Mouse (Mus musculus) lung, postnatal 4 days (tissue): ENCODE measurements around the gene Myadml2.

ENCODE experiments used
- DNase-seq, 2 experiments: peaks; one replicate each; pipeline ENCODE4 v3.0.0; 2021

The Myadml2 gene

DNA sequence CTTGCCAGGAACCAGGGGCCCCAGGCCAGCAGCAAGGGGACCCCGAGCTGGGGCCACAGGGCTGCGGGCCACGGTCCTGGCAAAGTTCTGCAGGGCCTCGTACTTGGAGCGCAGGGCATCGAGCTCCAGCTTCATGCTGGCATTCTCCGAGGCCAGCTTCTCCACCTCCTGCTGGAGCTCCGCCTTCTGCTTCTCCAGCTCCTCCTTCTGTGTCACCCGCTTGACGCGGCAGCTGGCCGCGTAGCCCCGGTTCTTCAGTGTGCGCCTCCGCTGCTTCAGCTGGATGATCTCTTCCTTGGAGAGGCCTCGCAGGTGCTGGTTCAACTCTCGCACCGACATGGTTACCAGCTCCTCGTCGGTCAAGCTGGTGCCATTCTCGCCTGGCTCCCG is 18.6 kb downstream of the Myadml2 start:
- DNase-seq = peak; percentile 65 to 66

DNA sequence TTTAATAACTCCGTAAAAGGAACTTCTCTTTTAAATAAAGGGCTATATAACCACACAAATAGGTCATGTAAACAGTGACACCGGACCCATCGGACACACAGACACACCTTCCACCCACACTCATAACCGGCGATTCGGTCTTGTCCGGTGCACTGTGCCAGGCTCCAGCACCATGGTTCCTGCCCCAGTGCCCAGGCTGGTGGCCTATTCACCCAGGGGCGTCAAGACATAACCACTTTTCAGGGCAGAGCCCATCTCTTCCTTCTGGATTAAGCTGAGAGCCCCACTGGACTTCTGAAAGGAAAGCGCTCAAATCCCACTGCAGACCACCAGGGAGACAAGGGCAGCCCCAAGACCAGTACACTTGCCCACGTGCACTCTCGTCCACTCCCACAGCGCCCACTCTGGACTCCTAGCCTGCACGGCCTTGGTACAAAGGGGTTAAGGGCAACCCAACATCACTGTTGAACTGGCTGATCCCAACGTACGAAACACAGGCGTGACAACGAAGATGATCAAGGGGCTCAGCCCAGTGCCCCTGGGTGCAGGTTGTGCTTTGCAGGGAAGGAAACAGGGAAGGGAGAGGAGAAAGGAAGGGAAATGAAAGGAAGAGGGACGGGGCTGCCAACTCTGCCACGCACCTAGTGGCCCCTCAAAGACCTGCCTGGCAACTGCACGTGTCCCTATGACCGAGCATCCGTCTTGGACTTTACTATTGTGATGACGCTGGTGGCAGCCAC is 19.2 kb downstream of the Myadml2 start:
- peak in 1 of 2 experiments; percentile 19 for DNase-seq

DNA sequence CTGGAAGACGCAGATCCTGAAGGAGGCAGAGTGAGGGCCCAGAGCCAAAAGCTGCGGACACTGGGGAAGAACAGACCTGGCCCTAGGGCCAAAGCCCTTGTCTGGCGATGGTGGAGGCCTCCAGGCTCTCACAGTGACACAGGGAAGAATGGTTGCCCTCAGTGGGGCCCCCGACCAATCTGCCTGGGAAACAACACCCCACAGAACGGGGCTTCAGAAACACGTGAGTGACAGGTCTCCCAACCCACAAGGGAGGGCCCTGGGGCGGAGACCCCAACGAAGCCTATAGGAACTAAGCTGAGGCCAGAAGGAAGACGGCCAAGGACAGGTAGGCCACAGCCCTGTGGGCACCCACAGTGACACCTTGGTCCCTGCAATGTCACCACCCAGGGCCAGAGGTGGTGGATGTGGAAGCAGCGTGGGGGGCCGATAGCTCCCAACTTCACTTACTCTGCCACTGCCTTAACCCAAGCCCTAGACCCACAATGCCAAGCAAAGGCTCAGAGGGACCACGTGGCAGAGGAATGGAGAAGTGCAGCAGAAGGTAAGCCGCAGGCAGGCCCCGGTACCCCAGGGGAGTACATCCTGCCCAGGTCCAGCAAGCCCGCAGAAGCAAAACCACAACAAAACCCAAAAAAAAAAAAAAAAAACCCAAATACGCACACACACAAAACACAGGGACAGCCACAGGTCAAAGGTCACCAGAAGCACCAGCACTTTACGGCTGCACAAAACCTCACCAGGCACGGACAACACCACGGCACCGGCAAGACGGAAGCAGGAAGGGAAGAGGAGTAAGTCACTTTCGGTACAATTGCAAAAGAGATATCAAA is 20.3 kb downstream of the Myadml2 start:
- peak; percentile 48 to 58 for DNase-seq

DNA sequence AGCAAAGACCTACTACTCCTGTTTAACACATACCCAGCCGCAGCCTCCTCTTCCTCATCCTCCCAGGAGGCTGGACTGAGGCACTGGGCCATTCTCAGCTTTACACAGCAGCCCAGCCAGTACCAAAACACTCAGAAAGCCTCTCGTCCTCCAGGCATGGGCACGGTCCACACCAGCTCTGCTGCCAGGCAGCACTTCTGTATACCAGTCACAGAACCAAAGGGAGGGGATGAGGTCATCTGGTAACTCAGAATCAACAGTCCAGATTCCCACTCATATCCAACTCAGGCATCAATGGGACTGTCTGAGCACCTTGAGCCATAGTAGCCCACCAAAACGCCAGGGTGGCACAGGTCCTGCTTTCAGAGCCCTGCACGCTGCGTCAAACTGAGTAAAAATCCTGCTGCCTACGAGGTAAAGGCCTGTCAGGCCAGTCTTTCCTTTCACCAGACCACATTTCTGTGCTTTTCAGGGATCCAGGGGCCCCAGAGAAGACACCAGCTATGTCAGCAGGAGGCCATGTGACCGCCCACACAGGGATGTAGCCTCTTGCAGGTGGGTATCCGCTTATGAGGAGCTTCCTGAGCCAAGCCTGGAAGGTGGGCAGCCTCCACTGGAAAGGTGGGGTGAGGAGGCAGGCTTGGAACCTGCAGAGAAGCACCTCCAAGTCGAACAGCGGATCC is 21.0 kb downstream of the Myadml2 start:
- DNase-seq = no peak

DNA sequence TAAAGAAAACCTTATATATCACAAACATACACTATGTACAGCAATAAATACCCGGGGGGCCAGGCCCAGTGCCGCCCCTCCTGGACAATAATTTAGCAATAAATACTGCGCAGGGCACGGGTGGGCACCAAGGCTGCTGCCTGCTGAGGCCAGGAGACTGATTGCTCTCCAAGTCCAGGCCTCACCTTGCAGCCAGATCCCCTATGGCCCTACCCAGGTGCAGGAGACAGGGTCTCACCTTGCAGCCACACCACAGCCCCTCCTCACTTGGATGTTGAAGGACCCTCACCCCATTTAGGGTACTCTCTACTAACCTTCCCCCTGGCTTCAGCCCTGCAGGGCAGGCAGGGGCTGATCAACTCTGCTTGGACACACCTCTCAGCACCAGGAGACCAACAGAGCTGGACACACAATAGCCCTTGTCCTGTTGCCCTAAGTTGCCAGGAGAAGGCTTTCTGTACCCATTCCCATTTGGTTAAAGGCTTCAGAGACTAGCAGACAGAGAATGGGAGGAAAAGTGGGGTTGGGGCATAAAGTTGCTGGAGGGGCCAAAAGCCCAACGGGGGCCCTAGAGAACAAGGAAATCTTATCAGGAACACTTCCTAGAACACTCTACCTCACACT is 22.7 kb downstream of the Myadml2 start, which contains the start of gene Sirt7:
TSS of gene Sirt7 (minus strand) at position 89 of the 624 bp plus-strand sequence.
- no peak for DNase-seq

DNA sequence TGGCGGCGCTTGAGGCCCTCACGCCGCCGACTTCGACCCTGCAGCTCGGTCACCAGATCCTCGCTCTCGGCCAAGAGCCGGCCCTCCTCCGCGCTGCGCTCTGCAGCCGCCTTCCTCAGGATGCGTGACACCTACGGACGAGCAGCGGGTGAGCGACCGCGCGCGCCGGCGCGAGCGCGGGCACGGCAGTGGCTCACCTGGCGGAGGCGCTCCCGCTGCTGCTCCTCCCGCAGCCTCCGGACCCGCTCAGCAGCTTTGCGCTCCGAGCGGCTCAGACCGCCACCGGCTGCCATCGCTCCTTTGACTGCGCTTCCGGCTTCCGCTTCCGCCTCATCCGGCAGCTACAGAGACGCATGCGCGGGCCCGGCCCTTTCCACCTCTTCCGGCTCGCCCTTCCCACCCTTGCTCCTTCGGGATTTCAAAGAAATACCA is 23.3 kb downstream of the Myadml2 start:
- DNase-seq = peak; percentile 90 to 92

DNA sequence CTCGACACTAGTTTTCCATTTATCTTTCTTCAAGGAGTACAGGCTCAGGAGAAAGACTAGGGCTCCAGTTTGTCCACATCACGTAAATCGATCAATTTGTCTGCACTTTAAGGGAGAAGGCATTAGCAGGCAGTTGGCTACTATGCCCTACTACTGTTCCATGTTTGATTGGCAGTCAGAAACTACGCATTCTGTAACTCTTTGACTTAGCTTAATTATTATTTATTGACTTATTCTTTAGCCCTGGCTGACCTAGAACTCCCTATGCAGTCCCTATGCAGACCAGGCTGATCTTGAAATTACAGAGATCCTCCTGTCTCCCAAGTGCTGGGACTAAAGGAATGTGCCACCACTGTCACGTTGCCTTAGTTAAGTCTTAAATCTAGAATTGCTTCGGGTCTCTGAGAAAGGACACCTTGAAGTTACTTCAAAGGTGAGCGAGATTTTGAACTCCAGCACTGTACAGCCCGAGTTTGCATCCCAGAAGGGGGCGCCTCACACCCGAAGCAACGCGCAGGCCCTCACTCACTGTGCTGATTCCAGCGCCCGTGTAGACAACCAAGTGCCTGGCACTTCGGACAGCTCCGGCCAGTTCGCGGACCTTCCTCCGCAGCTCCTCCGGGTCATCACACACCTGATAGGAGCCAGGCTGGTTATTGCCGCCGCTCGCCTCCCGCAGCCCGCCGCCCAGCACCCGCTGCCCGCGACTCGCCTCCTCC is 23.8 kb downstream of the Myadml2 start:
- peak; percentile 76 to 81 for DNase-seq

DNA sequence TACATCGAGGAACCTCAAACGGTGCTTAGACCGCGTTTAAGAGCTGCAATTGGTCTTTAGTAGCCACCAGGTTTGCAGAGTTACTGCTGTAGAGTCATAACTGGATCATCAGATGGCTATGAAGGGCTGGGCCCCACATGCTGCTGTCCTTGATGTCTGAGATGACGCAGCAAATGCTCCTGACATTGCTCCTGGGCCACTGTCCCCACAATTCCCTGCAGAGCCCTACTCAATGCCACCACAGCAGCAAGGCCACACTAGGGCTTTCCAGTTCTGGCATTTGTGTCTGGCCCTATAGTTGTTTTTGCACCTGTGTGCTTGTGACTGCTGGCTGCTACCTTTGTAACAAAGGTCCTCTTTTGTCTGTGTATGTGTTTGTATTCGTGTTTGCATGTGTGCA is 25.2 kb downstream of the Myadml2 start:
- no peak for DNase-seq

DNA sequence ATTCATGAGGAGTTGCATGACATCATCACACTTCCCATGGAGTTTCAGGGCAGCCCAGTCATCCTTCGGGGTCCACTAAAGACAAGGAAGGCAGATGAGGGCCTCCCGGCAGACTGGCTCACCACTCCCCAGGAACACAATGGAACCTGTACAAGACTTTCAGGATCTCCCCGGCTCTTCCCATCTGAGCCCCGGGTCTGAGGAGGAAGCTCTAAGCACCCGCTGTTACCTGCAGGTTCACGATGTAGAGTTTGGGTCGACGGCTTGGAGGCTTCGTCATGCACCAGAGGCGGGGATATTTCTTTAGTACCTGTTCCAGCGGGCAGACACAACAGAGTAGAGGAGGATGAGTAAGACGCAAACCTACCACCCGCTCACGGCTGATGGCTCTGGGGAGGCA is 27.8 kb downstream of the Myadml2 start:
- no peak for DNase-seq

DNA sequence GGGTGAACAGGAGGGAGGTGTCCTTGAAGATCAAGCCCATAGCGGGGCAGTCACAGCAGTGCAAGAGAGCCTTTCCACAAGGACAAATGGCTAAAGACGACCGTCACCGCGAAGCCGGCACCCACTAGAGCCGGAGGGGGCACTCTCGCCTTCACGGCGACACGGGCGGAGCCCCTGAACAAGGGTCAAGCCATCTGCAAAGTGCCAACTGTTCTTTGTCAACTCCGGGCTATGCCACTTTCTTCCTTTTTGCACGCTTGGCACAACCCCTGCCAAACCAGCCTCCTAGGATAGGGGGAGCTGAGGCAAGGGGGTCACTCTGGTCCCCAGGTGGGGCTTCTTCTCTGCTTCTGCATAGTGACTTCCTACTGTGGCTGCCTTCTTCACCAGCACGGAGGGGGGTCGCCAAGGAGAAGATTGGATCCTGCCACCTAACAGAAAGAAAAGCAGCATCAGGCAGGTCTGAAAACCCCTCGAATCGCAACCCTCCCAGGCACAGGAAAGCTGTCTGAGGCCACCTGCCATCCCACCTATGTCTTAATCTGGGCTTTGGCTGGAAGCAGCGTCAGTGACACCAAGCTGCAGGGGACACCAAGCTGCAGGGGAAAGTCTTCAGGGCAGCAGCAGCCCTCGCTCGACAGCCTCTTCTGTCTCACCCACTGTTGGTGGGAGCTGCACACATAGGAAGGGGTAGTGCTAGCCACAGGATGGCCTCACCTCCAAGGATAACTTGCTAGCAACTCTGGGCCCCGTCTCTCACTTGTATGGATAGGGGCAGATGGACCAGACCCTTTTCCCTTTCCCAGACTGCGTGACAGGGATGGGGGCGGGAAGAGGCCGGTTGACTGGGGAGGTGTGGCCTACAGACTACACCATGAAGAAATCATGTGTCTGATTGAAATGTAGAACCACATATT is 29.1 kb downstream of the Myadml2 start:
- DNase-seq = no peak

DNA sequence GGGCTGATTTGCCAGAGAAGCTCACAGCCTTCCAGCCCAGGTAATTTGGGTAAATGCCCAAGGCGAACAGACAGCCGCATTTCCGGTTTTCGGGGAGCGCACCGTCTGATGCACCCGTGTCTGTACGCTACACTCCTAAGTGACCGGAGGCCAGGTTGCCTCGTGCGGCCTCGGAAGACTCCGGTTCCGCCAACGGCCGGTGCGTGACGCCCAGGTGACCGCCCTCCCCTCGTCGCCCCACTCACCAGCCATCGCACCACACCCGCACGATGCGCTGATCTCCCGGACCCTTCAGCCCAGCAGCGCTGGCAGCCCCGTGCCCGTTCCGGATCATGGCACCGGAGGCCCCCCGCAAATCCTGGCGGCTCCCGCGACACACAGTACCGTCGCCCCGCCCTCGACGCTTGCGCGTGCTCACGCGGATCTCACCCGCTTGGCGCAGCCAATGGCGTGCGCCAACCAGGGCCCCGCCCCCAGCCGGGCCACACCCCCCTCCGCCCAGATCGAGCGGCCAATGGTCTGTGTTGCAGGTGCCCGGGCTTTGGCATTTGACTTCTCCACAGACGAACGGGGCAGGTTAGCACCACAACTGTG is 30.3 kb downstream of the Myadml2 start, which contains the start of gene Pcyt2:
TSS of gene Pcyt2 (minus strand) at position 418 of the 594 bp plus-strand sequence.
- DNase-seq = peak; percentile 95

DNA sequence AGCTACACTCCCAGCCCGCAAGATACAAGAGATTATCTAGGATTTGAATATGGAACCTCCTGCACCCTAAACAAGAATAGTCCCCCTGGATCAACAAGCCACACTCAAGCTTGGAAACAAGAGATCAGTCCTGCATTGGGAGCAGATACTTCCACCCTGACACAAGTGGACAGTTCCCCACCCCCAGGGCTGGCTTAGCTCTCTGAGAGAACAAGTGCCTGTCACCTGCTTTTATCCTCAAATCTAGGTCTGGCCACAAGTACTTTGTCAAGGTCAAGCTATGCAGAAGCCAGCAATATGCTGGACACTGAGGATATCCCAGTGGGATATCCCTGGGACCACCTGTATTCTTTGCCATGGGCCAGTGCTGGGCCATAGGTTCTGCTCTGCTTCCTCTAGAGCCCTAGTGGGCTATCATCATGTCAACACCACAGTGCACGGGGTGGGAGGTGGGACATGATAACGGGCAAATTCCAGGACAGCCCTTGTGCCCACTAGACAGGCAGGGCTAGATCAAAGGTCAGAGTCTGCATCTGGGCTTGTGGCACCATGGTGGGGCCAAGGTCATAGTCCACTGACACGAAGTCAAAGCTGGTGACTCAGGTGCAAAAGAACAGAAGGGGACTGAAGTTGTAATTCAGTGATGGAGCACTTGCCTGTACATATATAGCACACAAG is 31.2 kb downstream of the Myadml2 start:
- no peak for DNase-seq

DNA sequence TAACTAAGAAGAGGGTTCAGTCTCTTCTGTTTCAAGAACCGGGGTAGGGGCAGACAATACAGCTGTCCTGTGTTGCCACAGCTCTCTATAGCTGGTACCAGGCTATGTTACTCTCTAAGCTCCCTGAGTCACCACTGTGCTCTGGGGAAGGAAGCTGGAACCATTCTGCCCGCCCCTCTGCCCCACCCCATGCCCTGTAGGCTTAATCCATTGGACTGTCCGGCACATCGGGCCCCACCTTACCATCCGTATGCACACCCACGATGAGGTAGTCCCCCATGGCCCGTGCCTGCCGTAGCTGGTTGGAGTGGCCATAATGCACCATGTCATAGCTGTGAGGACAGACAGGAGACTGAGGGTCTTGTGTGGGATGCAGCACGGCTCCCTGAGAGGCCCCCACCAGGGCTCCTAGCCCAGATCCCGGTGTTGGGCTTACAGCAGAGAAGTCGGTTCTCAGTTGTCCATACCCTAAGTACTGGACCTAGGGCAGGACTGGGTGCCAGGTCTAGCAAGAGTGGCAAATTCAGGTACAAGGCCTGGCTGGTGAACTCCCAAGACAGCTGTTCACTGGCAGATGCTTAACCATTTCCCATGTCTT is 32.3 kb downstream of the Myadml2 start:
- DNase-seq = no peak

DNA sequence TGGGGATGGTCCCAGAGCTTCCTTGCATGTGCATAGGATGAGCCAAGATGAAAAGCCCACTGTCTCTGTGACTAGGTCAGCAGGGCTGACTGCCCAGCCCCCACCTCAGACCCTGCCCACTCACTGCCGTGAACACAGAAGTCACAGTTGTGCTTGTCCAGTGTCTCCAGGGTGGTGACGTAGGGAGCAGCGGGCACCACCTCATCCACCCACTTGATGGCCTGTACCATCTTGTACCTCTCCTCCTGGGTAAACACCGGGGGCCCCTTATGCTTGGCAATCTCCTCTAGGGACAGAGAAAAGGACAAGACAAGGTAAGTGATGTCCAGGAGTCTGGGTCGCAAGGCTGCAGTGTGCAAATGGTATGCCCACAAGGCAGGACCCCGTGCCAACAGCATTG is 32.8 kb downstream of the Myadml2 start:
- DNase-seq = no peak

DNA sequence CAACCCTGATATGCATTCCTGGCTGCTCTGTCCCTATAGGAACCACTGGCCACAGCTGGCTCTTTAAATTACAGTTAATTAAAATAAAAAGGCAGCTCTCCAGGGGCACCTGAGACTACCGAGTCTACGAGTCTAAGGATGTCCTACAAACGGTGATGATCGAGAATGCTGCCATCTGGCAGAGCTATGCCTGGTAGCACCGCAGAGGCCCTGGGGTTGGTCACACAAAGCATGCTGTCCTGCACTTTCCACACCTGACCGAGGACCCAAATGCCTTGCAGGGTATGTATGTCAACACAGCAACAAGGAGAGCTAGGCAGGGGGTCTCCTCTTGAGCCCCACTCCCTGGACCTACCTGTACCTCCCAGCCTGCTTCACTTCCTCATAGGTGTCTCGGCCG is 34.0 kb downstream of the Myadml2 start:
- DNase-seq = no peak

DNA sequence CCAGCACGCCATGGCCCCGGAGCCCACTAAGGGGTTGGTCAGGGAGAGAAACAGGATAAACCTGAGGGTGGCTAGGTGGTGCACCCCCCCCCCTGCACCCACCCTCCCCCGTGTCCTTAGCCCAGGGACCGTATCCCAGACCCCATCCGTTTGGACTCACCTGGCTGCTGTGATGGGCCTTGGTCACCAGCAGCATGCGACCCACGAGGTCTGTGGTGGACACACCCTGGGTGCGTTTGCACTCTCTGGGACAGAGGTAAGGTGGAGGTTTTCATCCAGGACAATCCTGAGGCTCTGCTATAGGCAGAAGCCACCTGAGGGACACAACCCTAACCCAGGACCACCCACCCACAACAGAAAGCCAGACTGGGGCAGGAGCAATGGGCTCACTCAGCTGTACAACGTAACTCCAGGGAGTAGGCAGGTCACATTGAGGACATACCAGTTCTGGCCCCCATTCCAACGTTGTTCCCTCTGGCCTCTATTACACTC is 34.4 kb downstream of the Myadml2 start:
- DNase-seq = no peak

DNA sequence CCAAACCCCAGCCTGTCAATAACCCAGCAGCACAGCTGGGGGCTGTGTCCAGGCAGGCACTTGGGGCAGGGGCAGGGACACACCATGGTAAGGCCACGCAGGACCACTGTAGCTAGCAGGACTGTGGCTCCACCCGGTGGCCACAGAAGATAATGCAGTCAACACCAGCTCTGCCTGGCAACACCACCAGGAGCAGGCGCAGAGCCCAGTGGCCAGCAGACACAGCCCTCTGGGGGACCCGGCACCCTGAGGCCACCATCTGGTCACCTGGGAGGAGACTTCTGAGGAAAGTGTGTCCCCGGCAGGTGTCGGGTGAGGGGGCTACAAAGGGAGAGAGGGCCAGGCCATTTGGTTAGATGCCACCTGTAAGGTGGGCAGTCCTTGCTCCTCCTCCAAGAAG is 35.2 kb downstream of the Myadml2 start:
- peak; percentile 83 to 85 for DNase-seq

DNA sequence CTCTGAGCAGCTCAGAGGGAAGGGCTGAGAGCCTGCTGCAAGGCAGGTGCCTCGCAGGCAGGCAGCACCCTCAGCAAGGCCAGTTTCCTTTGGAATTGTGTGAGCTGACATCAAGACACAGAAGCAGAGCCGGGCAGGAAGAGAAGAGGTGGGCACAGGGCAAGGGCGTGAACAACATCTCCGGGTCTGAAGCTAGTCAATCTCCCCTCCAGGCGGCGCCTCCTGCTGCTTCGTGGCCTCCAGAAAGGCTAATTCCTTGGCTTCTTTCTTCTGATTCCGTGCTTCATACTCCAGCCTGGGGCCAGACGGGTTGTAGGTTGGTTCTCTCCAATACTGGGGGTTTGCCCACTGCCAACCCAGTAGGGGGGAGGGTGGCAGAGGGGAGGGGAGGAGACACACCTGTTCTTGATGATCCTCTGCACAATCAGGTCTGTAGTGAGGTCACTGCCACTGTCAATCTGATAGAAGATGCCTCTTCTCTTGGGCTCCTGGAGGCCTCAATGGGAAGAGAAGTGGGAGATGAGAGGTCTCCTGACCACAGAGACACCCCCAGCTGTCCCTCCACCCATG is 37.4 kb downstream of the Myadml2 start:
- DNase-seq = no peak

DNA sequence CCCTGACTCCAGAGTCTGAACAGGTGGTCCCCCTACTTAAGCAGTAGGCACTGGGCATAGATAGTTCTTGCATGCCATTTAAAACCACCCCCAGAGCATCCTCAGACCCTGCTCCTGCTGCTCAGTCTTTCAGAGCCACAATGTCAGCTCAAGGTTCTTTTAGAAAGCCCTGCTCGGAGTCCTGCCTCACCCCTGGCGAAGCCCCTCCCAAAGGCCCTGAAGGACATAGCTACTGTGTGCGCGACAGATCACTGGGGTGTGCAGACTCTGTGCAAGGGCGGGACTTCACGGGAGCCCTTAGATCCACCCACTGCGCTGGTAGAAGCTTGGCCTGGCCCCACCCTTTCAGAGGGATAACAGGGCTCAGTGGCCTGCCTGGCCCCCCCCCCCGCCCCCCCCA is 38.7 kb downstream of the Myadml2 start:
- DNase-seq = no peak
